Mouse (Mus musculus): ENCODE results near the gene Wtap.
"Not testable (repeated sequence)": the region's sequence is repeated elsewhere in the genome, so short reads cannot be mapped to it uniquely, and the experiment has no call there.

Wtap gene

GRCm38 (mm10) chr17:12994069-12994468, at the start of gene Wtap:
Wtap (minus strand) TSS chr17:12994169.
- in situ Hi-C loops (cut with MboI, MseI) = no loop called here

- in situ Hi-C loops (cut with MboI, MseI) = loop anchor here (5.0 to 10.0 kb wide), 2 partner anchors 296 to 508 kb away; no protein-coding TSS in a partner anchor
These were observed 42.7 kb upstream of the Wtap start for GRCm38 (mm10) chr17:13036627-13037192.

- in situ Hi-C loops (cut with MboI, MseI) = no loop called here
These were observed 19.3 kb upstream of the Wtap start for GRCm38 (mm10) chr17:13013316-13013715.

GRCm38 (mm10) chr17:13009887-13010286, 15.9 kb upstream of the Wtap start:
- in situ Hi-C loops (cut with MboI, MseI) = no loop called here

GRCm38 (mm10) chr17:13008528-13008927, 14.6 kb upstream of the Wtap start:
- in situ Hi-C loops (cut with MboI, MseI) = no loop called here

- in situ Hi-C loops (cut with MboI, MseI) = no loop called here
These were observed 13.9 kb upstream of the Wtap start for GRCm38 (mm10) chr17:13007730-13008425.

- in situ Hi-C loops (cut with MboI, MseI) = no loop called here
These were observed 13.0 kb upstream of the Wtap start for GRCm38 (mm10) chr17:13006984-13007383.

- in situ Hi-C loops (cut with MboI, MseI) = not testable (repeated sequence)
These were observed 12.6 kb upstream of the Wtap start, which contains the start of gene Sod2 for GRCm38 (mm10) chr17:13006546-13006945. Sod2 (plus strand) TSS chr17:13006846.

GRCm38 (mm10) chr17:13004436-13004835, 10.5 kb upstream of the Wtap start:
- in situ Hi-C loops (cut with MboI, MseI) = not testable (repeated sequence)

- in situ Hi-C loops (cut with MboI, MseI) = not testable (repeated sequence)
These were observed 8.3 kb upstream of the Wtap start for GRCm38 (mm10) chr17:13002243-13002642.

- in situ Hi-C loops (cut with MboI, MseI) = no loop called here
These were observed 5.1 kb upstream of the Wtap start for GRCm38 (mm10) chr17:12999069-12999468.

GRCm38 (mm10) chr17:12997890-12998289, 3.9 kb upstream of the Wtap start:
- in situ Hi-C loops (cut with MboI, MseI) = no loop called here

GRCm38 (mm10) chr17:12996345-12996744, 2.4 kb upstream of the Wtap start:
- in situ Hi-C loops (cut with MboI, MseI) = no loop called here

GRCm38 (mm10) chr17:12992470-12992991, 1.4 kb downstream of the Wtap start:
- in situ Hi-C loops (cut with MboI, MseI) = no loop called here

GRCm38 (mm10) chr17:12991635-12992358, 2.2 kb downstream of the Wtap start:
- in situ Hi-C loops (cut with MboI, MseI) = no loop called here

GRCm38 (mm10) chr17:12991194-12991634, 2.8 kb downstream of the Wtap start:
- in situ Hi-C loops (cut with MboI, MseI) = no loop called here

GRCm38 (mm10) chr17:12990567-12991145, 3.3 kb downstream of the Wtap start:
- in situ Hi-C loops (cut with MboI, MseI) = no loop called here

GRCm38 (mm10) chr17:12988096-12988495, 5.9 kb downstream of the Wtap start:
- in situ Hi-C loops (cut with MboI, MseI) = loop anchor here (5.0 kb wide), 1 partner anchor 76 kb away; the partner anchor contains the start of gene Pnldc1

- in situ Hi-C loops (cut with MboI, MseI) = no loop called here
These were observed 10.0 kb downstream of the Wtap start for GRCm38 (mm10) chr17:12983988-12984387.

GRCm38 (mm10) chr17:12978546-12978945, 15.4 kb downstream of the Wtap start:
- in situ Hi-C loops (cut with MboI, MseI) = no loop called here

- in situ Hi-C loops (cut with MboI, MseI) = no loop called here
These were observed 20.1 kb downstream of the Wtap start for GRCm38 (mm10) chr17:12973851-12974250.

GRCm38 (mm10) chr17:12967173-12967572, 26.8 kb downstream of the Wtap start:
- in situ Hi-C loops (cut with MboI, MseI) = no loop called here
